Mouse (Mus musculus) neural tube, embryonic 14.5 days (tissue): Measurements from ENCODE around the gene Cyfip2. TPM values are rescaled to one million over a fixed set of nuclear protein-coding genes. Genes with fewer than 3 reads are reported as not detected.
A peak's percentile ranks its signal among the peaks of the same experiment; 100 is the strongest.

Experiments
- ATAC-seq: fragments of 200-750 bp; cut with Nextera tagmentation; 2 replicates; pipeline ENCODE4 v1.8.0; 2017; ENCODE audit warnings: low read depth, mild to moderate bottlenecking, moderate TSS enrichment, moderate library complexity
- H3K27ac ChIP-seq: fragments of 300-500 bp; sonication (generic); 2 replicates; pipeline ENCODE4 v1.5.1; 2014; ENCODE audit warnings: low read depth, mild to moderate bottlenecking, control low read depth, low read length, moderate library complexity, mixed read lengths
- H3K27me3 ChIP-seq: fragments of 300-500 bp; sonication (generic); 2 replicates; pipeline ENCODE4 v1.6.1; 2014; ENCODE audit warnings: low read length; ENCODE audit not compliant: control insufficient read depth, insufficient read depth
- H3K36me3 ChIP-seq: fragments of 300-500 bp; sonication (generic); 2 replicates; pipeline ENCODE4 v1.6.1; 2014; ENCODE audit warnings: low read length, mixed read lengths; ENCODE audit not compliant: control insufficient read depth, insufficient read depth
- H3K4me1 ChIP-seq: fragments of 300-500 bp; sonication (generic); 2 replicates; pipeline ENCODE4 v1.6.1; 2014; ENCODE audit warnings: low read length; ENCODE audit not compliant: control insufficient read depth, insufficient read depth
- H3K4me2 ChIP-seq: fragments of 300-500 bp; sonication (generic); 2 replicates; pipeline ENCODE4 v1.6.1; 2014; ENCODE audit warnings: mild to moderate bottlenecking, low read depth, low read length, control low read depth
- H3K4me3 ChIP-seq: fragments of 300-500 bp; sonication (generic); 2 replicates; pipeline ENCODE4 v1.5.1; 2014; ENCODE audit warnings: low read depth, low read length, control low read depth, mixed read lengths
- H3K9ac ChIP-seq: fragments of 300-500 bp; sonication (generic); replicated peaks from 2 replicates; pipeline ENCODE4 v1.6.1; 2014; ENCODE audit warnings: low read depth, mild to moderate bottlenecking, control low read depth, low read length, mixed read lengths
- H3K9me3 ChIP-seq: fragments of 300-500 bp; sonication (generic); 2 replicates; pipeline ENCODE4 v1.6.1; 2016; ENCODE audit warnings: low read length; ENCODE audit not compliant: control insufficient read depth
- WGBS: fragments of 180-500 bp; shearing (Covaris S2); extraction: QIAGEN DNeasy Blood & Tissue Kit; methylation state at CpG from one replicate; pipeline ENCODE4 v1.1.7; 2014; 5-methylcytosine and 5-hydroxymethylcytosine counted together
- polyA plus RNA-seq: library from polyadenylated mRNA; unstranded; fragments of >200 nt; fragmentation: Nextera tagmentation; extraction: Ambion mirVana; gene quantifications from 2 replicates; pipeline ENCODE4 v1.2.1, GENCODE M21; 2014

The Cyfip2 gene
- polyA plus RNA-seq, 1 experiment from 2014 or later = 129 TPM

DNA sequence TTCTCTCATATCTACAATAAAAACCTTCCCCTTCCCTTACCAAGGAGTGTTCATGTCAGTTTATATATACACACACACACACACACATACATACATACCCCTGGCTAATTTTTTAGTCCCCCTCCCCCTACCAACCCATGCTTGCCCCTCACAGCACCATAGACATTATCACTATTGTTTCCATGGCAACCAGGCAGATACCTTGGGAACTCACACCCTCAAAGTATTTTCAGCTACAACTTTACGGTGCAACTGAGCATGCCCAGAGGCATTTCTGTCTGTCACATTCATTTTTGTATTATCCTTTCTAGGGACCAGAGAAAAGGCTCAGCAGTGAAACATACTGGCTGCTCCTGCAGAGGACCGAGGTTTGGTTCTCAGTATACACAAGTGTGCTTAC, 92.4 kb downstream of the Cyfip2 start:
- ATAC-seq = no peak
- no peaks in the 10 kb centered on the region for H3K27me3 ChIP-seq
- 61% methylated on average over 2 of the region's 2 CpGs for WGBS
- H3K9me3 ChIP-seq = no peaks in the 10 kb centered on the region
- H3K4me2 ChIP-seq = no peak overlapping the region
- no peak overlapping the region for H3K4me3 ChIP-seq
- peaks cover 17% of the 10 kb centered on the region for H3K4me1 ChIP-seq
- peaks cover 20% of the 10 kb centered on the region; the same call in 1 of the 2 replicates for H3K36me3 ChIP-seq
- H3K9ac ChIP-seq = no peak overlapping the region
- H3K27ac ChIP-seq = no peak overlapping the region

DNA sequence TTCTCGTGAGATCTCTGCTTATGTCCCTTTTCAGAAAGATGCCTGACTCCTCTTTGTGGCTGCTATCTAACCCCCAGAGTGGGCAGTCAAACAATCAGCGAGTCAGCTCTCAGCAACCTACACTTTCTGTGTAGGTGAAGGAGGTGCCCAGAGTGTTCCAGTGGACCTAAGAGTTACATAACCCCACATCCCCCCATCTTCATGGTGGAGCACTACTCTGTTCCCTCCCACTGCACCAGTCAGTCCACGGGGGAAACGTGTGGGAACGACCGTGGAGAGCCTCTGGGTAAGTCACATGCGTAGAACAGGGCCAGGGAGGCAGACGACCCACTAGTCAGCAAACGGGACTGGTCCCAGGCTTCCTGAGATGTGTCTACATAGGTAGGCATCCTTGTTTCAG, 93.3 kb downstream of the Cyfip2 start:
- peaks cover 17% of the 10 kb centered on the region for H3K4me1 ChIP-seq
- H3K4me3 ChIP-seq = no peak overlapping the region
- no peaks in the 10 kb centered on the region for H3K27me3 ChIP-seq
- WGBS = 78% methylated on average over 9 of the region's 9 CpGs
- no peak for ATAC-seq
- H3K36me3 ChIP-seq = peaks cover 20% of the 10 kb centered on the region; the same call in 1 of the 2 replicates
- no peak overlapping the region for H3K4me2 ChIP-seq
- H3K9me3 ChIP-seq = no peaks in the 10 kb centered on the region
- no peak overlapping the region for H3K9ac ChIP-seq
- peak overlapping the region; percentile 83 for H3K27ac ChIP-seq

- no peaks in the 10 kb centered on the region for H3K9me3 ChIP-seq
- WGBS = 14% methylated on average over 5 of the region's 5 CpGs
- ATAC-seq = peak; percentile 74
- no peaks in the 10 kb centered on the region for H3K27me3 ChIP-seq
- peaks cover 17% of the 10 kb centered on the region for H3K4me1 ChIP-seq
- H3K9ac ChIP-seq = no peak overlapping the region
- peaks cover 16% of the 10 kb centered on the region; the same call in 1 of the 2 replicates for H3K36me3 ChIP-seq
- no peak overlapping the region for H3K4me2 ChIP-seq
- peak overlapping the region; percentile 83 for H3K27ac ChIP-seq
- no peak overlapping the region for H3K4me3 ChIP-seq
Observed at GRCm38 (mm10) chr11:46218584-46218983, 94.1 kb downstream of the Cyfip2 start.

DNA sequence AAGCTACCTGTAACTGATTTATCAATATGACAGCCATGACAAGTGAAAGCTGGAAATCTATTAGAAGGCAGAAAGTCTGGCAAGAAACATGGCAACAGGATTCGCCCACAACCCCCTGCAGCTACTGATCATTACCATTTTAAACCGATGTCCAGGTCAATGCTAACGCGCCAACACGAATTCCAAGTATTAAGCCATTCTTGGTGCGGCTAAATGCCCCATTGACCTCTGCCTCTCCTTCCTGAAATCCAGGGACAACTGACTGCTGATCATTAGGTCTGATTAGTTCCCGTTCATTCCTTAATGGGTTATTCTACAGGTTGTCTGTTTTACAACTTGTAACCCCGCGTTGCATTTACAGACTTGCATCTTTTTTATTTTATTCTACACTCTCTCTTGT, 95.0 kb downstream of the Cyfip2 start:
- Histone ChIP-seq H3K36me3 (peaks cover 13% of the 10 kb centered on the region; the same call in 1 of the 2 replicates), H3K4me1 (peaks cover 17% of the 10 kb centered on the region), H3K27ac (peak overlapping the region; percentile 83; the same call in 1 of the 2 replicates), H3K4me2 (no peak overlapping the region), H3K27me3 (no peaks in the 10 kb centered on the region), H3K9ac (no peak overlapping the region), H3K9me3 (no peaks in the 10 kb centered on the region), H3K4me3 (no peak overlapping the region)
- ATAC-seq = no peak
- 73% methylated on average over 9 of the region's 9 CpGs for WGBS

GRCm38 (mm10) chr11:46216669-46217068, 96.0 kb downstream of the Cyfip2 start:
- Histone ChIP-seq H3K9ac (no peak overlapping the region), H3K4me3 (no peak overlapping the region), H3K27me3 (no peaks in the 10 kb centered on the region), H3K4me1 (peaks cover 17% of the 10 kb centered on the region), H3K4me2 (no peak overlapping the region), H3K36me3 (peaks cover 5% of the 10 kb centered on the region; the same call in 1 of the 2 replicates), H3K27ac (no peak overlapping the region; the same call in 1 of the 2 replicates), H3K9me3 (no peaks in the 10 kb centered on the region)
- ATAC-seq = no peak
- WGBS = 78% methylated on average over 7 of the region's 7 CpGs

DNA sequence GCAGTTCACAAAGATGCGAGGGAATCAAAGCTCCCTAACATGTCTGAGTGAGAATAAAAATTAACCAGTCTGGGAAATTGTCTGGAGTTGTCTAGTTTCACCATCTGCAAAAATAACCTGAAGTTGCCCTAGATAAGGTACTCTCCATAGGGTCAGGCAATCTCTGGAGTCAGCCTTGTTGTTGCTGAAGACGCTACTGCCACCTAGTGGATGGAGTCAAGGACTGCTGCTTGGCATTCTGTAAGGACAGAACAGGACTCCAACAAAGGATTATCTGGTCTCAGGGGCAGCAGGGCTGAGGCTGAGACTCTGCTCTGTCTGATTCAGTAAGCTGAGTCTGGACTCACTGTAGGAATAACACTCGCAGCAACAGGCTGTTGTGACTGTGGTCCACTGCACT, 97.3 kb downstream of the Cyfip2 start:
- H3K9me3 ChIP-seq = no peaks in the 10 kb centered on the region
- H3K27me3 ChIP-seq = no peaks in the 10 kb centered on the region
- H3K4me1 ChIP-seq = peaks cover 17% of the 10 kb centered on the region
- no peak overlapping the region for H3K4me2 ChIP-seq
- peak; percentile 52; the same call in 1 of the 2 replicates for ATAC-seq
- WGBS = 31% methylated on average over 3 of the region's 3 CpGs
- H3K9ac ChIP-seq = no peak overlapping the region
- no peak overlapping the region; the same call in 1 of the 2 replicates for H3K27ac ChIP-seq
- H3K4me3 ChIP-seq = no peak overlapping the region
- no peaks in the 10 kb centered on the region for H3K36me3 ChIP-seq

DNA sequence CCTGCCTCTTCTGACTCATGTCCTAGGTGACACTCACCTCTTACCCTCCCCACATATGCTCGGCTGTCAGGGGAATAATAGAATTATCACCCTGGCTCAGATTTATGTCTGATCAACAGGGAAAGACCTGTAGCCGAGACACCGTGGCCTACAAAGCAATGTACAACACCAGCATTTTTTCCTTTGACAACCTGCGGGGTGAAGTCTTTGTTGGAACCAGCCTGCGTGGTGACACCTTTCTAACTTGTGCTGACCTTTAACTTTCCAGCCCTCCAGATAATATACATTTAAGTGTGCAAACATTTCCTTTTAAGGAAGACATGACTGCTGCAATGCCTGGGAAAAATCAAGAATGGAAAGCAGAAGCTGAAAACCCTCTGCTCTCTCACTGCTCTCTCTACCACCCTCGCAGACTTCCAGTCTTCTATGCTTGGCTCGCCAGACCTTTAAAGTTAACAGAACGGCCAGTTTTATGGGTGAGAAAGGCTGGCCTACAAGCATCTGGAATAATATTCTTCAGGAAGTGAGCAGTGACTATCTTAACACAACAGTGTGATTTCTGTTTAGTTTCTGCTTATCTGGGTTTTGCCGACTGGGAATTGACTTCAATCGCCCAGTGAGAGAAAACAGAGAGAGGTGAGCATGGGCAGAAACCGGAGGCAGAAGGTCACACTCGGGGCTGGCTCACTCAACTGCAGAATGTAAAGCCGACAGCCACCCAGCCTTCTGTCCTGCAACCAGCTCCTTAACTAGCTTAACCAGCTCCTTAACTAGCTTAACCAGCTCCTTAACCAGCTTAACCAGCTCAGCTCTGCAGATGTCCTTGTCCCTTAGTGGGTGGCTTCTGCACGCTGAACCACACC, 98.1 kb downstream of the Cyfip2 start:
- no peak for ATAC-seq
- Histone ChIP-seq H3K4me2 (no peak overlapping the region), H3K27ac (peak overlapping the region; percentile 29; the same call in 1 of the 2 replicates), H3K4me1 (peaks cover 16% of the 10 kb centered on the region), H3K9me3 (no peaks in the 10 kb centered on the region), H3K9ac (no peak overlapping the region), H3K36me3 (no peaks in the 10 kb centered on the region), H3K27me3 (no peaks in the 10 kb centered on the region), H3K4me3 (no peak overlapping the region)
- 67% methylated on average over 14 of the region's 14 CpGs for WGBS

GRCm38 (mm10) chr11:46213844-46214243, 98.8 kb downstream of the Cyfip2 start:
- 76% methylated on average over 5 of the region's 5 CpGs for WGBS
- Histone ChIP-seq H3K36me3 (no peaks in the 10 kb centered on the region), H3K4me1 (peaks cover 10% of the 10 kb centered on the region), H3K4me3 (no peak overlapping the region), H3K27ac (no peak overlapping the region; the same call in 1 of the 2 replicates), H3K27me3 (no peaks in the 10 kb centered on the region), H3K9me3 (no peaks in the 10 kb centered on the region), H3K4me2 (no peak overlapping the region), H3K9ac (no peak overlapping the region)
- no peak for ATAC-seq

- no peak for ATAC-seq
- 31% methylated on average over 3 of the region's 3 CpGs for WGBS
- Histone ChIP-seq H3K9ac (no peak overlapping the region), H3K4me2 (no peak overlapping the region), H3K4me1 (no peaks in the 10 kb centered on the region), H3K27me3 (no peaks in the 10 kb centered on the region), H3K27ac (no peak overlapping the region), H3K9me3 (no peaks in the 10 kb centered on the region), H3K36me3 (peaks cover 11% of the 10 kb centered on the region; the same call in 1 of the 2 replicates), H3K4me3 (no peak overlapping the region)
Observed at GRCm38 (mm10) chr11:46211858-46212257, 100.8 kb downstream of the Cyfip2 start.
